Mouse (Mus musculus) heart, adult 9 months (tissue): ENCODE results near the gene Prmt8.

ENCODE experiments used
- DNase-seq, 2 experiments: peaks; one replicate each; pipeline ENCODE4 v3.0.0; 2022; ENCODE audit warnings: low spot score in 2 of 2

Prmt8 gene

DNA sequence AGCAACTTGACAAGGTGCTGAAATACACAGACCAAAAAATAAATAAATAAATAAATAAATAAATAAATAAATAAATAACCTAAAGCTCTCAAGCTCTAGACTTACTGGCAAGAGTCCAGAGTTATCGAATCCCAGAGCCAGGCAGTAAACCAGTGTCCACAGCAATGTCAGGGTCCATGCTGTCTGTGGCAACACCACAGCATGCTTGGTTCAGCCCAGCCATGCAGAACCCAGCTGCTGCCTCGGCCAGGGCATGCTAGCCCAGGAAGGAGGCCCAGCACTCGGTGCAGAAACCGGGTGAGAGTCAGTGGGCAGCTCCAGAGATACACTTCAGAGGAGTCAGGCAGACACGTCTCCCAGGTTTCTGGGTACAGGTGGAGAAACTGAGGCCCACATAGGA is 29.4 kb downstream of the Prmt8 start:
- DNase-seq: no peak

DNA sequence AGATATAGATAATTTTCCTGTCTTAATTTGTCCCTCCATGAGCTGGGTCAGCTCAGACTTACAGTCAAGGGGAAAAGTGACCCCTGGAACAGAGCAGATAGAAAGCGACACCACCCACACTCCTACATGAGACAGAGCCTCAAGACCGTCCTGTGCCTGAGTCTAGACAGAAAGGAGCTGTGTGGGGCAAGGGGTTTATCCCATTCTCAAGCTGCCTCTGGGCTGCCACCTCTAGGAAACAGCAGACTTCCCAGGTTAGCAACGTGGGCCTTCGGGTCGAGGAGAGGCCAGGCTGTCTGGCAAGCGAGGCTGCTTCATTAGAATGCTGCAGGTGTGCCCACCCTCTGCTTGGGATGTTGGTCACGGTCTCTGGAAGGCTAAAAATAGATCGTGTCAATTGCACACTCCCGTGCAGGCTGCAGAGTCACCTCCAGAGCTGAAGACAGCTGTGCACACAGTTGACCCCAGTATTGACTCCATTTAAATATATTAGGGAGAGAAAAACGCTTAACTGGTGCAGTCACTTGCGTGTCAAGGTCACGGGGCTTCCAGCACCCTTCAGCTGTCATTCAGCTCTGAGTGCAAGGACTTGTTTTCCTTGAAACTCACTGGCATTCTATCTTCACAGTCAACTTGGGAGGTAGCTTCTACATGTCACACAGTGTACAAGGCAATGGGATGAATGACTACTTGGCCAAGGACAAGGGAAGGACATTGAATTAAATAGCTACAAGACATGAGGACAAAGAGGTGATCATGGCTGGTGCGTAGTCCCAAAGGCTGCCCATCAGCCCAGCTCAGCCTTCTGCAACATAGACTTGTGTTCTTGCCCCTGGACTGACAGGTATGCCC is 33.9 kb downstream of the Prmt8 start:
- DNase-seq: no peak

DNA sequence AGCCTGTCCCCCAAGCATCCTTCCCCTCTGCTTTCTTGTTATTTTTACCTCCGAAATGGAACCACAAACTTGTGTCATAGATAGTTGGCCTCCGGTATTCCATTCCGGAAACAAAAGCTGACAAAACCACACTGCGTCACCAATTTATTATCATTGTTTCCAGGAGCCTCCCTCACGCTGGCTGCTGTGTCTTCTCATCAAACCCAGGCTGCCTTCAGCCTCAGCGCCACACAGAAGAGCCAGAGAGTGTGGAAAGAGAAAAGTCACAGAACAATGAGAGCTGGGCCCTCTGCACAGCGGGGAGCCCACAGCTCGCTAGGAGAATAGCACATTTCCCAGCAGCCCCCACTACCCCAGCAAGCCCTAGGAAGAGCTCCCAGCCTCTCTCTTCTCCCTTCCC is 46.1 kb downstream of the Prmt8 start:
- DNase-seq: no peak

DNA sequence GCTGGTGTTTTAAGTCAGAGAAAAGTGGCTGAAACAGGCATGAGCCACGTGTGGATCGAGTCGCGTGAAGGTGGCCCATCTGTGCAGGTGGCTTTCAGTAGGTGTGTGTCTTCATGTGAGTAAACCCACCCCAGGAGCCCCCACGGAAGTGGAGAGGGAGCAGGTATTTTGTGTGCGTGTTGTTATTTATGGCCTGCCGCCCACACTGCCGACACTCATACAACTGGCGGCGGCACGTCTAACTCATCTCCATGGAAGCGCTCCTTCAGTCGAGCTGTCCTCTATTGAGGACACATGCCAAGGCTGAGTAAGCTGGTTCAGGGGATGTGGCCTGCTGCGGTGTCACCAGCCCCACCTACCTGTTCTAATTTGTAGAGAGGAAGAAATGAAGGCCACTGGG is 49.4 kb downstream of the Prmt8 start:
- no peak for DNase-seq

DNA sequence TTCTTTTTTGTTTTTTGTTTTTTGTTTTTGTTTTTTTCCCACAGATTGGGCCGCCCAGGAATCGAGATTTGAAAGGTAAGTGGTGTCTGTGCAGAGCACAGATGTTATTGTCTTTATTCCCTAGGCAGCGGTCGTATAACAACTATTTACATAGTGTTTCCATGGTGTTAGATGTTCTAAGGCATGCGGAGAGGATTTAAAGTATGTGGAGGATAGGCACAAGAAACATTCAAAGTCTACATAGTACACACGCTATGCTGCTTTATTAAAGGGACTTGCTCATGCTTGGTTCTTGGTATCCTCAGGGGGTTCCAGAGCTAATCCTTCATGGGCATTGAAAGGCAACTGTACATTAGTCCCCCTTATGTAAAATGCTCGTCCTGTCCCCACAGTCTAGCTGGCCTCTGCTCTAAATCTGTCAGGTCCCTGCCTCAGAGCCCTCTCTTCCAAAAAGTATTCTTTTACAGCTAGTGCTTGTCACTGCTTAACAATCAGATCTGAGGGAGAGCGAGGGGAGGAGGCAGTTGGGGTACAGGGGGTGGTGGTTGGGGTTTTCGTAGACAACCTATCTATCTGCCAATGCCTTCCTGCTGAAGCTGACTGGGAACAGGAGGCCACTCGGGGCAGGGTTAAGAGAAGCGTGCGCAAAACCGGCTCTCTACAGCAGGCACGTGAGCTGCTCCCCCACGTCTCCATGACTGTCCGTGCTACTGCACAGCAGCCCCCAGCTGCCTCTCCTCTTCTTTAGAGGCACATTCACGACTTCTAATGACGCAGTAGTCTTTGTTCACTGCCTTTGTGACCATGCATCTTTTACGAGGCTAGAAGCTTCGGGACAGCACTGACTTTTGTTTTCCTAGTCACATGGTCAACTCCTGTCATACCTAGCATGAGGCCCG is 51.8 kb downstream of the Prmt8 start:
- DNase-seq: no peak

DNA sequence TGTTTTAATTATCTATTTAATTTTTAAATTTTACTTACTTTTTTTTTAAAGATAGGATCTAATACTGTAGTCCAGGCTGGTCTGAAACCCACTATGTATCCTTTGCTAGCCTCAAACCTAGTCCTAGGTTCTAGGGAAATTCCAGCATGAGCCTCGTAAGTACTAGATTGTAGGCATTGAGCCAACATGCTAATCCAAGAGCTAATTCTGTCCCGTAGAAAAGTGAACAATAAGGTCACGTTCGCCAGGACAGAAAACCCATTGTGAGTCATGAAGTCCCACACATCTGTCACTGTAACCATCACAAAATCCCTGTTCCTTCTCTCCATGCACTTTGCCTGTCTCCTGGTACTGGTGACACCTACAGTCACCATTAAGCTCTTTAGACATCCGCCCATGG is 53.8 kb downstream of the Prmt8 start:
- no peak for DNase-seq

DNA sequence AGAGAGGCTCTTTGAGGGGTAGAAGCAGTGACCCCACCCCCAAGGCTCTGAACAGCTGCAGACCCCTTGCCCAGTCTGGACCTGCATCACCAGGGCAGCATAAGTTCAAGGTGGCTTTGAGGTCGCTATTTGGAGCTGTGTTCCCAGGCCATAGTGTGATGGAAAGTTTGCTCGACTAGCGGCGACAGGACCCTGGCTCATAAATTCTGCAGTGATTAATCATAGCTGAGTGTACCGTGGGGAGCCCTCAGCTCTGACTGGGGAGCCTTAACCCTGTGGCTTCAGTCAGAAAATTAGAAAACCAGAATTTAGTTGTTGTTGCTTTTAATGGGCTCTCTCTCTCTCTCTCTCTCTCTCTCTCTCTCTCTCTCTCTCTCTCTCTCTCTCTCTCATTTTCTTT is 54.4 kb downstream of the Prmt8 start:
- DNase-seq: no peak

DNA sequence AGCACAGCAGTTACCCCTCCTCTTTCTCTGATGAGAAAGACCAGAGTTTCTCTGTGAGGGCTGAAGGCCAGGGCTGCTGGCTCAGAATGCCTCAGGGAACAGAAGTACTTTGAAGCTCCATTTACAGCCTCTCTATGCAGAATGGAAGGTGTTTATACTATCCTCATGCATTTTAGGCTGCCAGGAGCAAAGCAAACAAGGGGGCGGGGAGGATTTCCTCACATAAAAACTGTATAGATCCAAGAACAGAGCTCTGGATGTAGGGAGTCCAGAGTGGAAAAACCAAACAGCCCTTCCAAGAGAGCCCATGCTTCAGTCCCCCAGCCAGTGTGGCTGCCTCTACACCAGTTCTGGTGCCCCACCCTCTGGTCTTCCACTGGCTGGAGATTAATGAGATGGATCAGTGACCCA is 61.0 kb downstream of the Prmt8 start:
- DNase-seq: no peak

DNA sequence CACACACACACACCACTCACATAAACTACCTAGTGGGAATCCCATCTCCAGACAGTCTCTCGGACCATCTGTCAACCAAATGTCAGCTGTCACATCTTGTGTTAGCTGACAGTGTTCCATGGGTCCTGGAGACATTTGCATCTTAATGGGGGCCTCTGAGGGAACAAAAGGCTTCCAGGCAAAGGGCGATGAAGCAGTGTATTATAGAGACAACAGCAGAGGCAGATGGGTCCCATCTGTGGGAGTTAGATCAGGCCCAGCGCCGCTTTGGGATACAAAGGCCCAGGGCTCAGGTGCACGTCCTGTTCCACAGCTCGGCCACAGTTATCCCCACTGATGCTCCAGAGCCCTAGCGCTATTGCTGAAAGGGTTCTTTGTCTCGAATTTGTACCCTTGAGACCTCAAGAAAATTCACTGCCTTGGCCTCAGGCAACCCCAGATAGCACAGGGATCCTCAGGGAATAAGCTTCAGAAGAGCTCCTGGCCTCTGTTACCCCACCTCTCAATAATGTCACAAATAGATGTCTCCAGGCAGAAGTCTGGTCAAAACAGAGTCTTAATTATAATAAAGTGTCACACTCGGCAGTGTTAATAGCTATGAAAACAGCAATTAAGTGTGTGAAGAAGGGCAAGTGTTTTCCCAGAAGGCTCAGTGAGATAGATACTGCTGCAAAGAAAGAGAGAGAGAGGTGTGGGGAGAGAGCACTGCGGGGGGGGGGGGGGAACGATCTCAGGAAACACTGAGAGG is 68.1 kb downstream of the Prmt8 start:
- no peak for DNase-seq

DNA sequence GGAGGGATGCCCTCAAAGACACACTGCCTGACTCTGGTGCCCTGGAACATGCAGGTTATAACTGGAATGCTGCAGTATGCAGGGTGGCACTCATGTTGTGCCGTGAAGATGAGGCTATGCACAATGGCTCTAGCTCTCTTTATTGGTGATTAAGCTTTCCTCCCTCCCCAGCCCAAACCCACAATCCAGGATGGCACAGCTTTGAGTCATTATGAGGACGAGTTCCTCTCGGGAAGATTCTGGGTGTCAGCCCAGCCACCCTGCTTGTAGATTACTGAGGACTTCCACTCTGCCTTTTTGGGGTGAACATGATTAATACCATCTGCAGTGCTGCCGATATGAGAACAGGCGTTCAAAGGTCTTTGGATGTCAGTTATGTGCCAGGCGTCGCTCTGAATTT is 75.6 kb downstream of the Prmt8 start:
- DNase-seq: no peak

DNA sequence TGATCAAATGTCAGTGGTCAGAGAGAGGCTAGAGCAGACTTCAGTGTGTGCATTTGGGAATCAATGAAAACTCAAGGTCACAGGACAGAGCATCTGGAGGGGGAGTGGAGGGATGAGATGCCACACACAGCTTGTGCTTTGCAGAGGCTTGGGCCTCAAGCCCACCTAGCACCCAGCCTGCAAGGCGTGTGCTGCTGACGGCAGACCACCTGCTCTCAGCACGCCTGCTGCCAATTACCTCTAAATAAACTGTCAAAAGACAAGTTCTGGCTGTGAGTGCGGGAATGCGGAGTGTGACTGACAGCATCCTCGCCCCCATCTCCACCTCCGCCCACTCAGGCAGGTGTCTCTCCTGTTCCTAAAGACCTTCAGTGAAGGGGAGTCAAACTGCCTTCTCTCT is 77.0 kb downstream of the Prmt8 start:
- no peak for DNase-seq

DNA sequence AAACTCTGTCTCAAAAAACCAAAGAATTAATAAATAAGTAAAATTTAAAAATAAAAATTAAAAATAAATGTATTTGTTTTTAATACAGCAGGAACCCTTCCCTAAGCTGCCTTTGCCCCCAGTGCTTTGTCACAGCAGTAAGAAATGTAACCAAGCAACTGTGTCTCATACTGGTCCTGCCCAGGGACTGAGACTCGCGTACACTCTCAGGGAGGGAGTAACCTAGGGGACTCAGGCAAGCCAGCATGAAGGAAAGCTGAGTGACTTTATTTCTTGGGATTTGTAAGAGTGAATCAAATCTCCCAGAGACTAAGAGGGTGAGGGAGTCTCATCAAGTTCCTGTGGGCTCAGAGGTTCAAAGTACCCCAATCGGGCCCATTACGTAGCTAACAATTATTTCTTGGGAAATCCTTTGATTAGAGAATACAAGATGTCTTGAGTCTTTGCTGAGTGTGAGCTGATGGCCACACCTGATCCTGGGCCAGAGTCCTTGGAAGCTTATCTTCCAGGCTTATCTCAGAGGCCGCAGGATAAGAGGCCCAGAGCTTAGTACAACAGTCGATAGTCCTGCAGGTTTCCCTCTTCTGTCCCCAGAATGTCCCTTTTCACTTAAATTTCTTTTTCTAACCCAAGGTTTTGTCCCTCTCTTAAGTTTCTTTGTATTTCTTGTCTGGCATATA is 82.0 kb downstream of the Prmt8 start:
- no peak for DNase-seq

DNA sequence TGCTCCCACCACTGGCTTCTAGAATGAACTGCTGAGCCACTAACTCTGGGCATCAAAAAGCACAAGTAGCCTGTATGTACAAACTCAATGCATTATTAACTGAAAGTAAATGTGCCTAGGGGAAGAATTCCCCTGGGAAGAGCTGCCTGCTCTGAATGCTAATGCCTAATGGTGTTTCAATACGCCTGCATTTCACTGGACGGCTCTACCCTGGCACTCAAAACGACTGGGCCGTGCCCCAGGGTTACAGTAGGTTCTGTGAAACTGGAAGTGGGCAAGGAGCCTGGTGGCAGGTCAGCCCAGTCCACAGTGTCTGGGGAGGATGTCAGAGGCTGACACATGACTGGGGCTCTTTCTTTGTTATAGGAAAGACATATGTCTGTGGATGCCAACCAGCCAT is 84.3 kb downstream of the Prmt8 start:
- no peak for DNase-seq

DNA sequence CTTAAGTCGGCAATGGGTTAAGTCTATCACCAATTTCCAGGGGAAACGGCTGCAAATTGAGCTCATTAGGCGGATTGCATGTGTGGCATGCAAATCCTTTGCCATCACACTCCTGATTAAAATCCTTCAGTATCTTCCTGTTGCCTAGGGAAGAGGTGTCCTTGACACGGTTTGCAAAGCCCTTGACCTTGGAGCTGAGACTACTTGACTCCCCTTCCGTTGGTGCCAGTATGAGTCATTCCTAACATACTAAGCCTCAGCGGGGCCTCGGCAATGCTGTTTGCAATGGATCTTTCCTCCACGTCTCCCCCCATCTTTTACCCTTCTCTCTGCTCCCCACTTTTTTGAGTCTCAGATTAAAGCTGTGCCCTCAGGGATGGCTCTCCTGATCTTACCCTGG is 85.7 kb downstream of the Prmt8 start:
- no peak for DNase-seq

DNA sequence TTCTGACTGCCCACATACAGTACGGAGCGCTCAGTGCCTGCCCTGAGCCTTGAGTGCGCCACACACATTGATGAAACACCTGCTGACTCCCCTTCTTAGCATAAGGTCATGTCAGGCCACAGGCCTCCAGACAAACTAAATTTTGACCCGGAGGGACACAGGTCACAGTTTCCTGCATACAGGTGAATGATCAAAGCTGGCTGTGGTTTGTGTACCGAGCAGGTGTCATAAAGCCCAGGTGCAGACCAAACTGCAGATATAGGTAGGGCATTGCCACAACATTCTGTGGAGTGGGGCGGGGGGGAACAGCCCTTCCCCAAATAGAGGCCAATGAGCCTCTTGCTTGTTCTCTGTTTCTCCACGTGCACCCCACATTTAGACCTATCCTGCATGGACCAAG is 88.5 kb downstream of the Prmt8 start:
- no peak for DNase-seq

DNA sequence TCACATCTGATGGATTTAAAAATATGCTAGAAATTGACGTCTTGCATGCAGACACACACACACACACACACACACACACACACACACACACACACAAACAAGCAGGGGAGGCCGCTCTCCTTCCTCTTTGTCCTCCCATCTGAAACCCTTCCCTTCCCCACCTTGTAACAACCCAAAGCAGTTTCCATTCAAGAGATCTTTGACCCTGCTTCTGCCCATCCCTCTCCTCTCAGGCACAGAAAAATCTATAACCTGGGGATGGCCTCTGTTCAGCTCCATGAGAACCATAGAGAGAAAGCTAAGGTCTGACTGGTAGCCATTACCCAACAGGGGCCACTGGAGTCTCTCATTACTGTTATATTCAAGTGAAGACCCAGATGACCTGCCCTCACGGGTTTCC is 90.3 kb downstream of the Prmt8 start:
- DNase-seq: no peak

DNA sequence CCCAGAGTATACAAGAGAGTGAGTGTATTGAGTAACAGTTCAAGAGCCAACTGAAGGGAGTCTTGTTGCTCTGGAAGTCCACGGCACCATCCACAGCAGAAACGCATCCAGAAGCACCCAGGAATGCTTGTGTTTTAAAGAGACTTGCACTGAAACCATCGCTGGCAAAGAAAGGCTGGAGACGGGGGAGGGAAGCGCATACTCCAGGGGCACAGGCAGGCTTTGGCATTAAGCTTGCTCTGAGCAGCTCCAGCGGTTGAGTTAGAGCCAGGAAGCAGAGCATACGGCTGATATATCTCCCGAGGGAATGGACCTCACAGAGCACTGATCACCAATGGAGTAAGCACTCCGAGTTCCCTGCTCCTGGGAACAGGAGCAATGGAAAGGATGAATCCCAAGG is 91.0 kb downstream of the Prmt8 start:
- no peak for DNase-seq

DNA sequence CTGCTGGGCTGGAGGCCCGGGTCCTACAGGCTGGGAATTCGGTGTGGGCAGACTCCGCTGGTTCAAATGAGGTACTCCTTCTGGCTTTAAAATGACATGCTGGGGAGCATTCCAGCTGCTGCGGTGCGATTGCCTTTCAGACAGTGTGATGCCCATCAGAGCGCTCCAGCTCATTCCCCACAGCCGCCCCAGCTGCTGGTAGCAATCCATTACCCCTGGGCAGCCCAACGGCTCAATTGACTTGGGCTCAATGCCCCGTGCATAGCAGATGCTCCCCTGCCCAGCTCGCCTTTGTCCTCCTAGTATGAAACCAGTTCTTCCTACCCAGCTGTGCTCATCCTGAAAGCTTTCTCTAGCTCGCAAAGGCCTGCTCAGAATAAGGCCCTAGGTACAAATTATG is 92.4 kb downstream of the Prmt8 start:
- no peak for DNase-seq

DNA sequence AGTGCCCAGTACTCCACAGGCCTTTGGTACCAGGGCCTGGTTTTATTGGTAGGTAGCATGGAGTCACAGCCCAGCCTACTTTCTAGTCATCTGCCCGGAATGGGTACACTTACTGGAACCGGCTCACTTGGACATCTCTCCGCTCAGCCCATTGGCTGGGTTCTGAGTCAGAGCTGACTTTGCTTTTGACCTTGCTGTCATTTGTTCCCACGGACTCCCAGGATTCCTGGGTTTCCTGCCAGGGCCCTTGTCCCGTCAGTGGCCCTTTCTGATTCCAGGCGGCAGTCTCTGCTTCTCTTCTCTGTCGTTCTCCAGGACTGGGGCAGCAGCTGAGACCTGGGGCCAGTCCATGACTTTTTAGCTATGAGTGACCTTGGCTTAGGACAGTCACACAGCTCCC is 97.2 kb downstream of the Prmt8 start:
- DNase-seq: no peak

DNA sequence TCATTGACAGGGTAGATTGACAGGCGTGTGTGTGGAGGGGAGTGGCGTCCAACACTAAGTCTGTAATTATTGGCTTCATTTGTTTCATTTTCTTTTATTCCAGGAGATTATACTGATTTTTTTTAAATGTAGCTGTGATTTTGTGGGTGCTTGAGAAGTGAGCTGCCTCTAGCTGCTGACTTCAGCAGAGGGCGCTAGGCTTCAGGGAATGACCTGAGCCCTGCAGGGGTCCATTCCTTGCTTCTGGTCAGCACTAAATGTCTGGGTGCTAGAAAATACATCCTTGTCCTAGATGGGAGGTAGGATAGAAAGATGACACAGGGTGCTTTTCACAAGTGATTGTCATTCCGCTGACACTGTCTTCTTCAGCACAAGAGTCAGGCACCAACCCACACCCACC is 99.2 kb downstream of the Prmt8 start:
- DNase-seq: no peak

DNA sequence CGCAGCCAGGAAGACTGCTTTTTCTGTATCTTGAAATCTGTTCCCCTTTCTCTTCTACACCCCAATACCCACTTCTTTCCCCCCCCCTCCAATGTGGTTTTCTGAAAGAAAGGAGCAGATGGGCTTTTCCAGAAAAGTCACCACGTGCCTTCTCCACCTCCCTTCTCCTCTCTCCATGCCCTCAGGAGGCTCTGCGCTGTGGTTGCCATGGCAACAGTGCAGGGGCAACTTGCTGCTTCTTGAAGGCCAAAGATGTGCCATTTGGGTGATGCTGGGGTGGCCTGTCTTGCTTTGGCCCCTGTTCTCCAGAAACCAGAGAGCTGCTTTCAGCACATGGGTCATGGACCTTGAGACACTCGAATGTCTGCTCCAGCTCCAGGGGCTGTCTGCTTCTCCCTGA is 100.0 kb downstream of the Prmt8 start:
- no peak for DNase-seq

DNA sequence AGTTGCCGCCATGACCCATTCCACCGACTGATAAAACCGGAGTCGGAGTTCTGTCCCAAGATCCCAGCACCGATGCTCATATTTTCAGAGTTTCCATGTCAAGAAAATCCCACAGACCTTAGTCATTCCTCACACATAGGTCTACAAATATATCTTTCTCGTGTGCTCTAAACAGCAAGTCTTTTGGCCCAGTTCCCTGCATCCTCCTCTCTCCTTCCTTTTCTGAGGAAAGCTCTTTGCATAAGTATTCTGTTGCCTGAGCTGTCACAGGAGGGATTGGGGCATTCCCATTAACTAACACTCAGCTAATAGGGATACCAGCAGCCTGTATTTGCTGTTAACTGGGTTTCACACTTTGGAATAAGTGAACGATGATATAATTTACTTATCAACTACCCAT is 106.0 kb downstream of the Prmt8 start:
- no peak for DNase-seq
